Mouse (Mus musculus) liver, postnatal 0 days (tissue): ENCODE results near the gene Prr7.

Source experiments
- CTCF ChIP-seq: sonication (generic); IDR thresholded peaks from 2 replicates; pipeline ENCODE4 v1.5.1; 2016; ENCODE audit warnings: antibody characterized with exemption, low read depth
- EP300 ChIP-seq: IDR thresholded peaks from 2 replicates; pipeline ENCODE4 v1.6.1; 2016; ENCODE audit warnings: antibody characterized with exemption, low read depth, mild to moderate bottlenecking

GRCm38 (mm10) chr13:55479008-55479407, 14.9 kb downstream of the Prr7 start:
- TF ChIP-seq CTCF: no peak
- TF ChIP-seq EP300: peak; percentile 71
